Mouse (Mus musculus) CH12.LX (cell line): ENCODE measurements around the gene Usp37.

Experiments
- CTCF ChIP-seq, 2 experiments: IDR thresholded peaks in 1 of 2; conservative IDR thresholded peaks in 1 of 2; 2 replicates each; pipeline ENCODE4 v1.5.1; 2011 to 2012; ENCODE audit warnings: low read depth in 2 of 2, low read length in 2 of 2, improper control_type of control experiment in 1 of 2, inconsistent platforms in 1 of 2, mild to moderate bottlenecking in 1 of 2, moderate library complexity in 1 of 2
- EP300 ChIP-seq: IDR thresholded peaks from 2 replicates; pipeline ENCODE4 v1.6.1; 2011; ENCODE audit warnings: low read length, improper control_type of control experiment
- POLR2A ChIP-seq: IDR thresholded peaks from 2 replicates; pipeline ENCODE4 v1.6.1; 2011; ENCODE audit warnings: low read depth, mild to moderate bottlenecking, improper control_type of control experiment, low read length

DNA sequence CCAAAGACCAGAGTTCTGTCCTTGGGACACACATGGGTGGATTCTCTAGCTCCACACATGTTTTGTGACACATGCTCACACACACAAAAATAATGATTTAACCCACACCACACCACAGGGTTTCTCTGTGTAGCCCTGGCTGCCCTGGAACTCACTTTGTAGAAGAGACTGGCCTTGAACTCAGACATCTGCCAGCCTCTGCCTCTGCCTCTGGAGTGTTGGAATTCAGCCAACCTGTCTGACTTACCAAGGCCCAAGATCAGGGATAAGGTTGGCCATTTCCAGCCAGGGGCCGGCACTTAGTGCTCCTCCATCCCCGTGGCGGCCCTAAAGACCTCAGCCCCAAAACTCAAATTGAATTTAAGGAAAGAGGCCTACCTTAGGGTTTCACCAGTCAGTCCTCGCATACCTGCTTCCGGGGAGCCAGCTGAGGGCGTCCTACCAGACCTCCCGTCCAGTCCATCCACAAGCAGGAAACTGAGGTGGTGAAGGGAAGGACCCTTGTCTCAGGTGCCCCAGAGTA, 155.6 kb downstream of the Usp37 start:
- TF ChIP-seq POLR2A, result no peak
- TF ChIP-seq EP300, result no peak
- TF ChIP-seq CTCF (conservative IDR thresholded peaks at IDR 0.05 in 1 of 2, IDR thresholded peaks at IDR 0.05 in 1 of 2; ENCODE audit: low read depth in 2 of 2, low read length in 2 of 2), result no peak
